Mouse (Mus musculus) right cerebral cortex, postnatal 14 days (tissue): Measurements from ENCODE around the gene Metap1d.

ENCODE experiments used
- DNase-seq: peaks from one replicate; pipeline ENCODE4 v3.0.0; 2022

Gene Metap1d

DNA sequence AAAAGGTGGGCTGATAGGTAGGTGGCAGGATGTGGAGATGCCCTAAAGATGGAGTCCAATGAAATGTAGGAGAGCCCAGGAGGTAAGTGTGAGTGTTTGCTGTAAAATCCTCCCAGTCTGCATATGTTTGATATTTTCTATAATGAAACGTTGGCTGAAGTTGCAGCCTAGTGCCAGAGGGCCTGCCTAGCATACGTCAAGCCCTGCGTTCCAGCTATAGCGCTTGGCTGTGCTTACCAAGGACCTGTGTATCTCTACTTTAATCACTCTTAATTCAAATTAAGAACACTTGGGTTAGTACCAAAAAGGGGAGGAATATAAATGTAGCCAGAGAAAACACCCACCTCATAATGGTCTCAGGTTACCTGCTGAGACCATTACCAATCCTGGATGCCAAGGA lies 22.7 kb downstream of the Metap1d start:
- no peak for DNase-seq

DNA sequence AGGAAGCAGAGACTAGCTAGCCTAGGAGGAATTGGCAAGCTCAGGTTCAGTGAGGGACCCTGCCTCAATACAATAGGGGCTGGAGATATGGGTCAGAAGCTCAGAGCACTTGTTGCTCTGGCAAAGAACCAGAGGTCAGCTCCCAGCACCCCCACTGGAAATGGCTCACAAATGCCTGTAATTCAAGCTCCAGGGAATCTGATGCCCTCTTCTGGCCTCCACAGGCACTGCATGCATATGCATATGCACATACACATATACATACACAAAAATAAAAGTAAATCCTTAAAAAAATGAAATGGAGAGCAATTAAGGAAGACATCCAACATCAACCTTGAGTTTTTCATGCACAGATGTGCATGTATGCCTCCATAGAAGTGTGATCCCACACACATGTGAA lies 24.7 kb downstream of the Metap1d start:
- no peak for DNase-seq

DNA sequence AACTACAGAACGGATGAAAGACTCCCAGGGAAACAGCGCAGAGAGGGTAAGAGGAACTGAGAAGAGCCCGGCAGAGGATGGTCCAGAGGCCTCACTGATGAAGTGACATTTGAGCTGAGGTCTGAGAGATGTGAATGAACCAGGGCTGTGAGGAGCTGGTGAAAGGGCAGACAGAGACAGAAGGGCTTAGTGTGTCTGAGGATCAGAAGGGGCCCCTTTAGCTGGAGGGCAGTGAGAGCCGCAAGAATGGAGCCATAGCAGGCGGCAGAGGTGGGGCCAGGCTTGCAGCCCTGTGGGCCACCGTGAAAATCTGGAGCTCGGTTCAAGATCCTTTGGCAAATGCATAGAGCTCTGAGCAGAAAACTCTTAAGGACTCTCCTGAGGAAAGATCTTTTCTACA lies 26.8 kb downstream of the Metap1d start:
- no peak for DNase-seq

DNA sequence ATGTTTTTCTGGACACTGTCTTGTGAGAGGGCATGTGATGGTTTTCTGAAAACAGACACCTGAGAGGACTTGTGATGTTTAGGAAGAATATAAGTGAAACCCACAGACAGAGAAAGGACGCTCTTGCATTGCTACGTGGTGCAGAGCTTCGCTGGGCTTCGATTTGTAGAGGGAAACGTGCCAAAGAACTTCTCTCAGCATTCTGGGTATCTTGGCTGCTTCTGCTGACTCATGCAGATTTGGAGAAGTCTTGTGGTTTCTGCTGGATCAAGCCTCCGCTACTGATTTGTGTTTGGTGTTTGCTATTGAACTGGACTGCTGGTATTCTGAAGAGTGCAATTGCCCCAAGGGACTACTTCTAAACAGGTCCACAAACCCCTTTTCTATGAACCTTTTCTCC lies 28.7 kb downstream of the Metap1d start:
- no peak for DNase-seq

DNA sequence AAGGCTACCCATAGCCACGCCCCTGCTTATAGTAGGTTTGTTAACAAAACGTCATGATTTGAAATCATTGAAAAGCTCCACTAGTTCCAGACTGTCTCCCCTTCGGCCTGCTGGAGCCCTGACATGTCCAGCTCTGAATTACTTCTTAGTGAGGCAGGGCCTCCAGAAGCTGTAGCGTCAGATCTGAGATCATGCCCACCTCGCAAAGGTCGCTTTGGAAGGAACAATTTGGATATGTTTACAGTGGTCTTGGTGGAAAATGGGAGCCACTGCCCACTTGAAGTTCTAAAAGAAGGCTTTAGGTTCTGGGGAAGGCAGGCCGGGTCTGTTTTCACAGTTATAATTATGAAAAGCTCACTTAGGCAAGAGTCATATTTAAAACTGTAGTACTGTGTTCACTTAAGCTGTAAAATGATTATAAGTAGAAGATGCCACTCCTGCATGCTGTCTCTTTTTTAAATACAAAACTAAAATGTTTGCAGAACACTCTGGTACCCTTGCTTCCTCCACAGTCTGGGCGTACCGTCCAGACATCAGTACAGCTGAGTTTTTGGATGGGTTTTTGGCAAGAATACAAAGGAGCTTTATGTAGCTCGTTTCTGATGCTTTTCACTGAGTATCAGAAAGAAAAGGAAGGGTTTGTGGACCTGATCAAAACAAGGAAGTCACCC lies 30.1 kb downstream of the Metap1d start:
- no peak for DNase-seq

DNA sequence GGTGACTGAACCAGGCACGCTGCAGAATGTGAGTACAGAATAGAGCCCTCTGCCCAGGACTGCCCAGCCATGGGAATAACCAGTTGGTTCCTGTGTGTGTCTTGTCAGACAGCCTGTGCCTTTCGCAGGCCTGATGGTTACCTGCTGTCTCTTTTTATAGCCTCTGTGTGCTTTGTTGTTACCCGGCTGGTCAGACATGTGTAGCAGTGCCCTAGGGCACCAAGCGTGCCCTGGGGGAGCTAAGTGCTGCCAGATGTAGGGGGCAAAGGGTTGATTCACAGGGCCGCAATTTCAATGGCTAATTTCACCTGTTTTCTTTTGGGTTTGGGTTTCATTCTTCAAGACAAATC lies 30.6 kb downstream of the Metap1d start:
- no peak for DNase-seq

DNA sequence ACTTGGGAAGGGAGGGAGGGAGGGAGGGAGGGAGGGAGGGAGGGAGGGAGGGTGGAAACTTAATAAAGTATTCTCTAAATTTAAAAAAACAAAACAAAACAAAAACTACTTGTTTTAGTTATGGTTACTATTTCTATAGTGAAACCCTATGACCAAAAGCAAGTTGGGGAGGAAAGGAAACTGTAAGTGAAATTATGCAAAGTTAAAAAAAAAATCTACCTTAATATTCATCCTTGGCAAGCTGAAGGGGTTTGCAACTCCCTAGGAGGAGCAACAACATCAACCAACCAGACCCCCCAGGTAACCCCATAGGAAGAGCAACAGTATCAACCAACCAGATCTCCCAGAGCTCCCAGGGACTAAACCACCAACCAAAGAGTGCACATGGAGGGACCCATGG lies 38.2 kb downstream of the Metap1d start:
- no peak for DNase-seq

DNA sequence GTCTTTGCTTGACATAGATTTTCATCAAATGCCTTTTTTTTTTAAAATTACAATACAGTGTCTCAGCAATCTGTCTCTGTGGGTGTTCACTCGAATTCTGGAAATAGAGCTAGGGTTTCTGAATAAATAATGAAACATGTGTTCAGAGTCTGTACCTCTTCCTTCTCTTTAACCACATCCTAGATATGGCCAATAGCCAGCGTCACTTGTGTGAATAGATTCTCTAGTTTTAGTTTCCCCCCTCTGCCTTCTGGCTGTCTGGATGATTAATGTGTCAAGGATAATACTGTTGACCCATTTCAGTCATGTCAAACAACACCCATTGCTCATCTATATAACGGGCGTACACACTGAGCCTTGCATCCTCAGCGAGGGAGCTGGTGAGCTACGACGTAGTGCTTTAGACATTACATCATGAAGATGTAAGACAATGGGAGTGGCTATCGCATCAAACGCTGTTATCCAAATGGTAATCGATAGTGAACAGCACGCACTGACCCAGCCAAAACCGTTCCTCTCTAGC lies 40.1 kb downstream of the Metap1d start:
- DNase-seq = no peak

DNA sequence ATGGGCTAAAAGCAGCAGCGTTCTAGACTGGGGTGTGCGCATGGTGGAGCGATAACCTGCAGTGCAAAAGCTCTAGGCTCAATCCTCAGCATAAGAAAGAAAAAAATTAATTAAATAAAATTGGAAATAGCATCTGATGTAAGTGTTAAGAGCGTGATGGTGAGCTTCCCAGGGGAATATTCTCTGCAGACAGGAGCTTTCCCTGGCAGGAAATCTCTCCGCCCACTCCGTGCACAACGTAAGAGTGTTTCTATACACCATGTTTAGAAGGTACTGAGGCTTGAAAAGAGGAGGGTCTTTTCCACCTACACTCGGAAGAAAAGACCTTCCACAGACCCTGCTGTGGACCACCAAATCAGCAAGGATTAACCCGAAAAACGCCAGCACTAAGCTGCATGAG lies 41.4 kb downstream of the Metap1d start:
- peak; percentile 30 for DNase-seq

DNA sequence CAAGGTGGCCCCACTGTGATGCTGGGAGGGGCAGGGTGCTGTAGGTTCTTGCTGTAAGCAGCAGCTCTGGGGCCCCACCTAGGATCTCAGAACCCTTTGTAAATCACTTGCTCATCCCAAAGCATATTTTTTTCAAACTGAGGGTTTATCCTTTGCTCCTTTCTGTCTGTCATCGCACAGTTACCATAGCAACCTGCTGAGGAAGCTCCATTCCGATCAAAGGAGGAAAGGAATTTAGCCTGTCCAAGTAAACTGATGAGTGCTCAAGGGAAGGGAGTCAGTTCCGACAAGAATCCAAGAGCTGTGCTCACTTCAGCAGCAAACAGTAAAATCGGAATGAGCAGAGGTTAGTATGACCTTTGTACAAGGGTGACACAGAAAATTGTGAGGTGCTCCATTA lies 41.9 kb downstream of the Metap1d start:
- DNase-seq = no peak

DNA sequence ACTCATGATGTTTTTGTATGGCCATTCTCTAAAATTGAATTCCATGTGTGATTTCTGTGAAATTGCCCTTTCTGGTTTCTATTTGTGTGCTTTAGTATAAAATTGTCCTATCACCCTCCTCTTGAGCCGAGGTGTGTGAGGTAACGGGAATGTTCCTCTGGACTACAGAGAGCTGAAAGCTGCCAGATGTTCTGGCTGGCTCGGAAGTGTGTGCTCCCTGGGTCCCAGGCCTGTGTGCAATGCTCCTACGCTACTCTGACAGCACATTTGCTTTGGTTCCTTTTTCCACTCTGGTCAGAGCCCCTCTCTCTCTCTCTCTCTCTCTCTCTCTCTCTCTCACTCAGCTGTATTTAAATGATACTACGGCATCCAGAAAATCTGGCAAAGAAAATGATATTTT lies 44.1 kb downstream of the Metap1d start:
- no peak for DNase-seq

DNA sequence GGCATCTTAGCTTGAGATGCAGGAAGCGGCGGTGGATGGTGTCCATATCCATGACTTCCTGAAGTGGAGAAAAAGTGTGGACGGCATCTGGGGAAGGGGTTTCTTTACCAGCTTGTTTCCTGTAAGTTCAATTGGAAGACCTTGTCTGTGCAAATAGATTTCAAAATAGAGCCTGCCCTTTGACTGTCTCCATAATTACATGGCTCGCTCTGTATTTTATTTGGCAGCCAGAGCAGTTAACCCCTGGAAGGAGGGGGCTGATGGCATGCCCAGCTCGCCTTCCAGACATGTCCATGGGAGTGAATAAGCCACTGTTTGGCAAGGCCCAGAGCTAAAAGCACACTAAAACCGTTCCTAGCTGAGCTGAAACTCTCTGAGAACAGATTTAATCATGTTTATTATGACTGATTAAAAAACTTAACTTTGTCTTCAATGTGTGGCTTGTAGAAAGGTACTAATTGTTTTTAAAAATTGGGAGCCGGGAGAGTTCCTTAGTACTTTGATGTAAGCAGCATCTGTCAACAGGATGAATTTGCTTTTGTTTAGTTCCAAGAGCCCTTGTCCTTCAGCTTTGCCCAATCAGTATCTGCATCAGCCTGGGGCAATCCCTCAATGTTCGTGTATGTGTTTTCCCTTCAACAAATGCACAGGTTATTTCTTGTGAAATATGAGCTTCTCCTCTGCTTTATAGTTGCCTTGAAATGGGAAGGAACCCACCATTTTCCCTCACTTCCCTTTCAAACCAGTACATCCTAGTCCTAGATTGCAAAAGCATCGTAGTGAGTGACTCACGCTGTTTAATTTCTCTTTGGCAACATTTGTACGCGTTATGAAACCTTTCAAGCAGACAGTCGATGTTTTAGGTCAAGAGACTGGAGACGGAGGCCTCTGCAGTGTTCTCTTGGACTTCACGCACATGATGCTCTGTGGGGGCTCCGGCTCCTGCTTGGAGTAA lies 46.5 kb downstream of the Metap1d start:
- DNase-seq = no peak

DNA sequence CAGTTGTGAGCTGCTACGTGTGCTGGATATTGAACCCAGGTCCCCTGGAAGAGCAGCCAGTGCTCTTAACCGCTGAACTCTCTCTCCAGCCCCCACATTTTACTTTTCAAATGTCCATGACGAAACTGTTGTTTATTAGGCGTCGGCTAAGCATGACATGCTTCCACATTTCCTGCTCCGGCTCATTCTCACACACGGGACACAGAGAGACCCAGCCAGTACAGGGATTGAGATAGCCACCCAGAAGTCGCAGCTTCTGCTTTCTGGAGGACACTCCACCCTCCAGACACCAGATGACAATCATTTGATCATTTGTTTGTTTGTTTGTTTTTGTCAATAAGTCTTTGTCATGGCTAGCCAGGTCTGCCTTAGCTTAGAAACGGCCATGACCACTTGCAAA lies 51.8 kb downstream of the Metap1d start:
- no peak for DNase-seq

DNA sequence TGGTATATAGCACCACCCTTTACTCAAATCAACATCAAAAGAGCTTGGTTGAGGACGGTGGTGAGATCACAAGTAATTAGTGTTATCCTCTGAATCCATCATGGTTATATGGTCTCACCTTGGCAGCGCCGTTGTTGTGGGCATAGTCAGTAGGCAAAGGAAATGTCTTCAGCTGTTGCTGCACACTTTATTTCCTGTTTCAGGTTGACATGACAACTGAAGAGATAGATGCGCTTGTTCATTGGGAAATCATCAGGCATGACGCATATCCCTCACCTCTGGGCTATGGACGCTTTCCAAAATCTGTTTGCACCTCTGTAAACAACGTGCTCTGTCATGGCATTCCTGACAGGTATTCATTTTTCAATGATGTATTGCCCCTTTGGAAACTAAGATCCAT lies 58.1 kb downstream of the Metap1d start:
- no peak for DNase-seq

DNA sequence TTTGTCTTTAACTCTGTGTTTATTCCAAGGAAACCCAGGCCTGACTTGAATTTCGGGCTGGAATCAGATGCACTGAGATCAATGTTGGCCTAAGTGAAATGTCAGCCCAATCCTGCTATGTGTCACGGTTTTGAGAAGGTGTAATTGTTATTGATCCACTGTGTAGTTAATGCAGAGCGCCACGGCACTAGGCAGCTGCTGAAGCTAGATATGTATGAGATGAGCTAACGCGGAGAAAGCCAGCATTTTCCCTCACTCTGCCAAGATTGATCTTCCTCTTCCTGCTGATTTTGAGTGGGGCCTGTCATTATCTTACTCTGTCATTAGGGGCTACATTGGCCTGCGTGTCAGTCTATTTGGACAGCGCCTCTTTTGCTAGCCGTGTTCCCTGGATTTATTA lies 59.2 kb downstream of the Metap1d start:
- no peak for DNase-seq

DNA sequence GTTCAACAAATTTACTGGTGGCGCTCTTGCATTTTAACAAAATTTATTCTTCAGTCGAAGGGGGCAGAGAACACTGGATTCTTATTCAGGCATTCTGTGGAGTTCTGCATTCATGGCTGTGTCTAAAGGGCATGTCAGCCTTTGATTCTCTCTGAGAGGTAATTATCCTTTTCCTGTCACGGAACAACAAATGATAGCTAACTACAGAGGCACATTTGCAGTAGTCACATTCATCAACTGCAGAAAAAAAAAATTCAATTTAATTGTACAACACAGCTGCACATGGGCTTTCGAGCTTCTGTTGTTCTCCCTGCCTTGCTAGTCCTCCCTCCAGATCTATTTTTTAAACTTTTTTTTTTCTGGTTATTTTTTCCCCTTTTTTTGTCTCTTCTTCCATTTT lies 63.9 kb downstream of the Metap1d start:
- DNase-seq = no peak

DNA sequence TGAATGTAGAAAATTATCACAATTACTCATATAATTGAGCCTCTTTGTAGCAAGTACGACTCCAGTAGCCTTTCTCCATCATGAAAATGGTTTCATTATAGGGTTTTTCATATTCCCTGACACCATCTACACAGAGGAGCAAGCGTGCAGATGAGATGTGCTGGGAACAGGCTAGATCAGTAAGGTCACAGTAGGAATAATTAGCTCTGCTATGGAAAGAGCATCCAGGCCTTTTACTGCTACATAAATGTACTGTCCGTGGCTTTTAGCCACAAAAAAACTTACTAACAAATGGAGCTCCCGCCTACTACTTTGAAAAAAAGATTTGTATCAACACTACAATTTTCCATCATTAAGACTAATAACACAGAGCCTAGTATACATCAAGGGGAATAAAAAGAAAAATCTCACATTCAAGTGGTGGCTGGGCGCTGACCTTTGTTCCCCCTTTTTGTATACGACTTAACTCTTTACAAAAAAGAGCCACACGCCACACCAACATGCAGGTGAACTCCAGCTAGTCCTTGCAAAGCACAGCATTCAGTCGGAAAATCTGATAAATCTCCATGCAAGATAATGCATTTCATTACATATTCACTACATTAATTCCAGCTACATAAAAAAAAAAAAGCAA lies 64.5 kb downstream of the Metap1d start:
- DNase-seq = no peak

DNA sequence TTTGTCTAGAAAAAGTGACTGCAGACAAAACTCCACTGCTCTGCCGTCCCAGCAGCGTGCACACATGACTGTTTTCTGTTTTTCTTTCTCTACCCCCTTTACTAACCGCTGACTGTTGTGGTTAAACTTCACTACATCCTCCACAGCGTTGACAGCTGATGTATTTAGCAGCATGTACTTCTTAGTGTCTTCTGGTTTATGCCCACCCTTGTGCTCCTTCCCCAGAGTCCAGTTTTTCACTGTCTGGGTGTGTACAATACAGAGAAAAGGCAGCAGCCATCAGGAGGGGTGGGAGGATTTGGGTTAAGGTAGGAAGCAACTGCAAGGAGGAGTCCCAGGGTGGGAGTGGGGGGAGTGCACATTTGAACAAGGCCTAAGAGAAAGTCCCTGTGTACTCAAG lies 69.8 kb downstream of the Metap1d start:
- no peak for DNase-seq

DNA sequence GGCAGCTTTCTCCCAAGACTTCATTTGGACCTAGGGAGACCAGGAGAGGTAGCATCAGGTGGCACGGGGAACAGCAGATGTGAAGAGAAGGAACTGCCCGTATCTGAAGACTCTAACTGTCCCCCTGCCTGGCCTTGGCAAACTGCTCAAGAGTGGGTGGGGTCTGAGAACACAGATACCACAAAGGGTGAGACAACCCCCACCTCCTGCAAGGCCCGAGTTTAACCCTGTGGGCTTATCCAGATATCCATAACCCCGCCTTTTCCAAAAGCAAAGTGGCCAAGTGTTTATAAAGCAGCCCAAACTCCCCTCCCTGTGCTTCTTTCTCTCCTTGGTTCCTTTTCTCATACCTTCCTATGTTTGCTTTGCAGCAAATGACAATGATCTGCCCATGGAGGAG lies 70.4 kb downstream of the Metap1d start:
- DNase-seq = no peak

DNA sequence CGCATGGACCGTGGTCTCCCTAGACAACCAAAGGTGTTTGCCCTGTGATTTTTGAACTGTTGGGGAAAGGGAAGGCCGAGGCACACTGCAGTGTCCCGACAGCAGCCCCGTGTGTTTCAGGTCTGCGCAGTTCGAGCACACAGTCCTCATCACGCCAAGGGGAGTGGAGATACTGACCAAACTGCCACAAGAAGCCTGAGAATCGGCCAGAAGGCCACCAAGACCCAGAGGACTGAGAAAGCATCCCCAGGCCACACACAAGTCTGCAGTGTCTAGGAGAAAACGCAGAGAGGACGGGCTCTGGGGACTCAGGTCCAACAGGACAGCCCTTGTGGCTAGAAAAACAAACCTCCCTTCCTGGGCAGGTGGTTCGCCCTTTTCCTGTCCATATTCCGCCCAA lies 71.7 kb downstream of the Metap1d start:
- no peak for DNase-seq

DNA sequence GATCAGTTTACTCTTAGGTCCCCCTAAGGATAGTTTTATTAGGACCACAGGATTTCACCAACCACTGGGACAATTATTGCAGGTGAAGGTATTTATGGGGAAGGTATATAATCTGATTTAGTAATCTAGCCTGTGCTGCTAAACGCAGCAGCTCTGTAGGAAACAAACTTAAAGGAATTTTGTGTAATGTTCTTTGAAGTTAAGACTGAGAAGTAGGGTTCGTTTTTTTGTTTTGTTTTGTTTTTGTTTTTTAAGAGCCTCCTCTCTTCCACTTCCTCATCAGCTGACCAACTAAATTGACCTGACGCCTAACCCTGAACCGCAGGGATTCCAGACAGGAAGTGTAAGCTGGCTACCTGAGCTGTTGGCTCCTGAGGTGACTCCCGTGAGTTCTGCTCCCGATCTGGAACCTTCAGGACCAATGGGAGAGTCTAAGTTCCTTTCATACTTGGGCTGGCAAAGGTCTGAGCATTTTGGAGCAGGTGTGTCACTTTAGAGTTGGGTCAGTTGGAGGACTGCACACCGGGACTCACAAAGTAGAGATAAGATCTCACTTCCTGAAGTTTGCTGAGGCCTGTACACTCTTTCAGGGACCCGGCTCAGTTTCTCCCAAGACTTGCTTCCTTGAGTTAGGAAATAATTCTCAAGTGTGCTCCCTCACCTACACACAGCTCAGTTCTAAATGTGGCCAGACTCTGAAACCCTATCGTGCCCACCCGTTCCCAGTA lies 73.7 kb downstream of the Metap1d start:
- DNase-seq = no peak

DNA sequence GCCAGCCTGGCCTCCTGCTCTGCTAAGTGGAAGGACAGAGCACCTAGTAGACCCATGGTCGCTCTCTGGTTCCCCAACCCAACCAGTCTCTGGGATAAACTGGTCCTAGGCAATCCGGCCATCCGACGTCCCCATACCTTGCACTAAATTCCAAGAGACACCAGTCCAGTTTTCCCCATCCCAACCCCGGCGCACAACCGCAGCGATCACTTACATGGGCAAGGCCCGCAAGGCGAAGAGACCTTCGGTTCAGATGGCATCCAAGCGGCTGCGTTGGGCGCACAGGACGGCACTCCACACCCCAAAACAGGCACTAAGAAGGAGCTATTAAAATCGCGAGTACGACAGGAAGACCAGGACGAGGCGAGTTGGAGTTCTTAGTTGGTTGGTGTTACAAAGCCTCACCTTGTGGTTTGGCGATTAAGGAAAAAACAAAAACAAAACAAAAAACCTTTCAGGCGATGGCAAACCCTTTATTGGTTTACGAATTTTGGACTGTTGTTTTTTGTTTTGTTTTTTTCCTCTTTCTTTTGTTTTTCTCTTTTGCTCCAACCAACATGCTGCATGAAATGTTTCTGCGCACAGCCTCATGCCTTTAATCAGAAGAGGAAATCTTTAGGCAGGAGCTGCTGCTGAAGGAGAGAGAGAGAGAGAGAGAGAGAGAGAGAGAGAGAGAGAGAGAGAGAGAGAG lies 74.4 kb downstream of the Metap1d start:
- no peak for DNase-seq
